Mouse (Mus musculus) embryonic fibroblast, embryonic 13.5 days (primary cell): ENCODE data around the gene Npr1.

ENCODE experiments used
- CTCF ChIP-seq: IDR thresholded peaks from 2 replicates; pipeline ENCODE4 v1.5.1; 2011; ENCODE audit warnings: mild to moderate bottlenecking, control low read depth, low read length, moderate library complexity, borderline replicate concordance; ENCODE audit not compliant: insufficient read depth
- POLR2A ChIP-seq: IDR thresholded peaks from 2 replicates; pipeline ENCODE4 v1.6.1; 2011; ENCODE audit warnings: low read depth, mild to moderate bottlenecking, control low read depth, low read length, moderate library complexity

DNA sequence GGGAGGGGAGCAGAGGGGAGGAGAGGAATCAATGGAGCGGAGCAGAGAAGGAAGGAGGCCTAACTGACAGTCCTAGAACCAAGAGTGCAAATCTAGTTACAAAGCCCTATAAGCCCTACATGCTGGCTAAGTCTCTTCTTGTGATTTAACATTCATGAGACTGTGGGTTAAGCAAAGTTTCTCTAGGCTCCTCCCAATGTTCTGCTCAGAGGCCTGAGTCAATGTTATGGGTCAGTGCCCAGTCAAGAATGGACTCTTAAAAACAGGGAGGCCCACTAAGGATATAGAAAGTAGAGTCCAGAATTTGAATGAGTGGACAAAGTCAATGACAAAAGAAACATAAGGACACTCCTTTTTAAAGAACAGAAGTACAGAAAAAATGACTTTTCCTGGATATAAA lies 38.1 kb downstream of the Npr1 start:
- no peak for TF ChIP-seq POLR2A
- no peak for TF ChIP-seq CTCF
